Mouse (Mus musculus) cerebellum, adult 2 months (tissue): ENCODE results near the gene Slc35g3. TPM values are rescaled to one million over a fixed set of nuclear protein-coding genes. Genes with fewer than 3 reads are reported as not detected.

Source experiments
- DNase-seq, 2 experiments: peaks; one replicate each; pipeline ENCODE4 v3.0.0; 2021
- H3K27ac ChIP-seq: fragments of 200-500 bp; 2 replicates; pipeline ENCODE4 v1.5.1; 2012; ENCODE audit warnings: low read length, control low read depth, inconsistent platforms; ENCODE audit not compliant: insufficient read depth
- H3K27me3 ChIP-seq: fragments of 200-500 bp; 2 replicates; pipeline ENCODE4 v1.6.1; 2012; ENCODE audit warnings: inconsistent platforms, mild to moderate bottlenecking, low read length, moderate library complexity; ENCODE audit not compliant: control insufficient read depth, insufficient read depth
- H3K4me1 ChIP-seq: fragments of 200-500 bp; 2 replicates; pipeline ENCODE4 v1.6.1; 2011; ENCODE audit warnings: low read length; ENCODE audit not compliant: control insufficient read depth, insufficient read depth
- H3K4me3 ChIP-seq: fragments of 200-500 bp; replicated peaks from 2 replicates; pipeline ENCODE3; 2011; ENCODE audit warnings: mild to moderate bottlenecking, low read depth, low read length, control low read depth; ENCODE audit not compliant: insufficient read depth
- CTCF ChIP-seq: fragments of 200-500 bp; IDR thresholded peaks from 2 replicates; pipeline ENCODE4 v1.5.1; 2011; ENCODE audit warnings: low read depth, mild to moderate bottlenecking, control low read depth, low read length, moderate library complexity, borderline replicate concordance; ENCODE audit not compliant: insufficient read depth
- POLR2A ChIP-seq: fragments of 200-500 bp; IDR thresholded peaks from 2 replicates; pipeline ENCODE4 v1.6.1; 2011; ENCODE audit warnings: low read length, control low read depth, borderline replicate concordance; ENCODE audit not compliant: insufficient read depth
- WGBS: fragments of 180-500 bp; shearing (Covaris S2); methylation state at CpG from one replicate; pipeline ENCODE4 v1.1.7; 2018; 5-methylcytosine and 5-hydroxymethylcytosine counted together
- polyA plus RNA-seq: library from polyadenylated mRNA; depleted of rRNA; stranded (reverse); fragments of >200 nt; gene quantifications from 2 replicates; pipeline ENCODE4 v1.2.3, GENCODE M21; 2012

Gene Slc35g3
- polyA plus RNA-seq, 1 experiment: not detected

GRCm38 (mm10) chr11:69795983-69796435 lies 34.2 kb upstream of the Slc35g3 start:
- Histone ChIP-seq H3K4me3 (no peak overlapping the region), H3K27me3 (no peaks in the 10 kb centered on the region), H3K4me1 (peaks cover 7% of the 10 kb centered on the region; the same call in 1 of the 2 replicates), H3K27ac (no peak overlapping the region)
- TF ChIP-seq CTCF (no peak), POLR2A (no peak)
- WGBS: 4% methylated on average over 13 of the region's 13 CpGs
- DNase-seq: no peak

- H3K4me3 ChIP-seq: peak within 1 kb of the TSS; percentile 61
- peak; percentile 44 for TF ChIP-seq POLR2A
- no peak for TF ChIP-seq CTCF
- WGBS: 2% methylated on average over 52 of the region's 52 CpGs
- H3K27me3 ChIP-seq: no peaks in the 10 kb centered on the region
- peak; percentile 88 to 97 for DNase-seq
- H3K27ac ChIP-seq: no peak within 1 kb of the TSS
- peaks cover 3% of the 10 kb centered on the region; the same call in 1 of the 2 replicates for H3K4me1 ChIP-seq
Observed at GRCm38 (mm10) chr11:69795168-69795982, 33.6 kb upstream of the Slc35g3 start, which contains the start of gene Chrnb1. Gene Chrnb1, minus strand, starts transcription at chr11:69795943.

- no peaks in the 10 kb centered on the region for H3K27me3 ChIP-seq
- H3K27ac ChIP-seq: no peak overlapping the region
- no peak for TF ChIP-seq CTCF
- TF ChIP-seq POLR2A: no peak
- no peaks in the 10 kb centered on the region for H3K4me1 ChIP-seq
- WGBS: 61% methylated on average over 5 of the region's 5 CpGs
- H3K4me3 ChIP-seq: no peak overlapping the region
- DNase-seq: no peak
Observed at GRCm38 (mm10) chr11:69793429-69793828, 31.7 kb upstream of the Slc35g3 start.

GRCm38 (mm10) chr11:69791420-69791819 lies 29.7 kb upstream of the Slc35g3 start:
- Histone ChIP-seq H3K27ac (no peak overlapping the region), H3K4me3 (no peak overlapping the region), H3K4me1 (no peaks in the 10 kb centered on the region), H3K27me3 (no peaks in the 10 kb centered on the region)
- 45% methylated on average over 5 of the region's 5 CpGs for WGBS
- TF ChIP-seq POLR2A: no peak
- TF ChIP-seq CTCF: no peak
- no peak for DNase-seq

- Histone ChIP-seq H3K4me1 (no peaks in the 10 kb centered on the region), H3K4me3 (no peak overlapping the region), H3K27ac (no peak overlapping the region), H3K27me3 (no peaks in the 10 kb centered on the region)
- TF ChIP-seq POLR2A: no peak
- no peak for TF ChIP-seq CTCF
- no peak for DNase-seq
- WGBS: 36% methylated on average over 5 of the region's 5 CpGs
Observed at GRCm38 (mm10) chr11:69789431-69789830, 27.7 kb upstream of the Slc35g3 start.

GRCm38 (mm10) chr11:69787306-69787705 lies 25.5 kb upstream of the Slc35g3 start:
- Histone ChIP-seq H3K4me3 (no peak overlapping the region), H3K4me1 (no peaks in the 10 kb centered on the region), H3K27me3 (no peaks in the 10 kb centered on the region), H3K27ac (no peak overlapping the region)
- 87% methylated on average over 5 of the region's 5 CpGs for WGBS
- no peak for DNase-seq
- TF ChIP-seq POLR2A (no peak), CTCF (no peak)

GRCm38 (mm10) chr11:69784793-69785272 lies 23.1 kb upstream of the Slc35g3 start:
- Histone ChIP-seq H3K27ac (no peak overlapping the region), H3K4me3 (no peak overlapping the region), H3K27me3 (no peaks in the 10 kb centered on the region), H3K4me1 (no peaks in the 10 kb centered on the region)
- no peak for TF ChIP-seq POLR2A
- no peak for TF ChIP-seq CTCF
- 51% methylated on average over 15 of the region's 15 CpGs for WGBS
- no peak for DNase-seq

GRCm38 (mm10) chr11:69781828-69782227 lies 20.1 kb upstream of the Slc35g3 start:
- WGBS: 34% methylated on average over 4 of the region's 4 CpGs
- Histone ChIP-seq H3K27me3 (no peaks in the 10 kb centered on the region), H3K4me3 (no peak overlapping the region), H3K27ac (no peak overlapping the region), H3K4me1 (peaks cover 10% of the 10 kb centered on the region)
- TF ChIP-seq CTCF (no peak), POLR2A (no peak)
- DNase-seq: no peak
